Mouse (Mus musculus) adrenal gland, postnatal 36 days (tissue): ENCODE data around the gene Hivep1. TPM values are rescaled to one million over a fixed set of nuclear protein-coding genes. Genes with fewer than 3 reads are reported as not detected.
A peak's percentile ranks its signal among the peaks of the same experiment; 100 is the strongest.

Experiments
- DNase-seq, 2 experiments: peaks; one replicate each; pipeline ENCODE4 v3.0.0; 2021; ENCODE audit warnings: mixed read lengths in 1 of 2
- total RNA-seq, 2 experiments: library from RNA; stranded (reverse); gene quantifications; 2 replicates each; pipeline ENCODE4 v1.2.3; 2021

The Hivep1 gene
- total RNA-seq, 2 experiments from 2014 or later: 21.5 to 29.1 TPM

DNA sequence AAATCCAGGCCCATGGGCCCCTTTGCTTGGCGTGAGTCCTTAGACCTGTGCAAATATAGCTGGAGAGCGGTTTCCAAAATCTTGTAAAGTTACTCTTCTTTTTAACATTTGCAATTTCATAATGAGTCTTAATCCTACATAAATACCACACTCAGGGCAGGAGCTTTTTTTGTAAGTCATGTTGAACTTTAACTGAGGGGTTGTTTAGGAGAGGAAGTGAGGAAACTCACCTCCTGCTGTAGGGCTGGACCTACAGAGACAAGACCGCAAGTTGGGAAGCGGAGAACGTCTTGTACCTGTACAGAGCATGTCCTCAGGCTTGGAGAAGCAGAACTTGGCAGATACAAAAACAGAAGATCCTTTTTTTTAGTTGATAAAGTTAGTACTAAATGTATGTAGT is 23.7 kb downstream of the Hivep1 start:
- DNase-seq: no peak

DNA sequence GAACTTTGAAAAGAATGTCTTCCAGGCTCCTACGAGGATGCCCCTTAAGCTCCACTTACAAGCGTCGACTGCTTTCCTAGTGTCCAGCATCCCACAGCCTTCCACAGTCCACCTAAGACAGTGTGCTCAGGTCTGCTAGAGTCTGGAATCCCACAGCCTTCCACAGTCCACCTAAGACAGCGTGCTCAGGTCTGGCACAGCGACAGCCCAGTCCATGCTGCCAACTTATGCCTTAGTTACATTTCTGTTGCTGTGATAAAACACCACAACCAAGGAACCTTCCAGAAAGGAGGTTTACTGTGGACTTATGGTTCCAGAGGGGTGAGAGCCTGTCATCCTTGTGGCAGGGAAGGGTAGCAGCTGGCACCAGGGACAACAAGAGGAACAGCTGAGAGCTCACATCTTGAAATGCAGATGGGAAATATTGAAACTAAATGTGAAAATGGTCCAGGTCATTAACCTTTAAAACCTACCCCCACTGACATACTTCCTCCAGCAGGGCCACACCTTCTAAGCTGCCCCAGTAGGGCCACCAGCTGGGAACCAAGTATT is 25.0 kb downstream of the Hivep1 start:
- no peak for DNase-seq

DNA sequence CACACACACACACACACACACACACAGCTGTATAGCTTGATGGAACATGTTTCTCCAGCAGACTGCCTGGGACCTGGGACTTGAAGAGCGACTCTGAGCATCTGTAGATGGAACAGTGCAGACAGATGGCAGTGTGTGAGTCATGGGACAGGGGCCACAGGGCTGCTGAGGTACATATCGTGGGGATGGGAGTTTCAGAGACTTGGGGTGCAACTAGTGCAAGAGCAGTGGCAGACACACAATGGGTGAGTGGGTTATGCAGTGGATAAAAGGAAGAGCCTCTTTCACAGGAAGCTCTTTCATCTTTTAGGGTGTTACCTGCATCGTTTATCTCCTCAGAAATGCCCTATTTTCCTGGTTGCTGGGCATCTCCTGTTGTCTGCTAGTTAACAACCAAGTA is 25.8 kb downstream of the Hivep1 start:
- DNase-seq: no peak

DNA sequence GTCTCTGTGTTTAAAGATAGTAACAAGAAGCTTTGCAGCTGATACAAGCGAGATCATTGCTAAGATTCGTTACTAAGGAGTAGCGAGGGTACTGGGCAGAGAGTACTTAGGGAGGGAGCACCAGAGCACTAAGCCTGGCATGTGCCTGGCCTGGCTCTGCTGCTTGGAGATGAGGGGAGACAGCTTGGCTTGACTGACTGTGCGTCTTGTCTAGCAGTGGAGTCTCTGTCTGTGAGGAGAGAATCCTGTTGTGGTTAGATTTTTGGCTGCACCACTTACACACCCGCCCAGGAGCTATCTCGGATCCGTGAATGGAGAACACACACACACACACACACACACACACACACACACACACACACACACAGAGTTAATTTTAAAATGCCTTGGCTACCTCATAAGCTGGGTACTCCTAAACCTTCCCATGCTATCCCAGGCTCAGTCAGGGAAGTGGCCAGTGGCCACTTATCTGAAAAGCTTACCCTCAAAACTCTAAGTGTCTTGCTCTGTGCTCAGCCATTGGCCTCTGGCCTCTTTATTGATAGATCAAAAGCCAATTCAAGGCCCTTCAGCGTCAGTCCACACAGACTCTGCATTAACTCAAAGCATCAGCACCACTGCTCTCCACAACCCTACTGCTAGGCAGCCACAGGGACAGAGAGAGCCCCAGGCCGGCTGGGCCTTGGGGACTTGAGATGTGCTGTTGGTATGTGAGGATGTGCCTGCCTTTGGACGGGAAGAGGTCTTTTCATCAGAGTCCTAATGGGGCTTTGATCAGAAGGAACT is 28.5 kb downstream of the Hivep1 start:
- DNase-seq: no peak

DNA sequence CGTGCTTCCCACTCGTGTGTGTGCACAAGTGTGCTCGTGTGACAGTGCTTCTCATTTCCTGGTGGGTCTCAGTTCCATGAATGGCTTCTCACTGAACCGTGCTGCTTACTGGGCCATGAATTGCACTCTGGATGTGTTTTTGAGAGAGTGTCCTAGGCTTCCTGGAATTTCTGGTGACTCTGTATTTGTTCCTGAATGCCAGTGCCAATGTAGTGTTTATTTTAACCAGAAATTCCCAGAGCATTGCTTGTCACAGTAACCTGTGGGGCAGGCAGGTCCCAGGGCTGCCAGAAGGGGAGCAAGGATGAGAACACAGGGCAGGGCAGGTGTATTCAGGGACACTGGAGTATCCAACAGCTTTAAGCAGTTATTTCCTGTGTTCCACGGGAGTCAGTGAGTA is 36.5 kb downstream of the Hivep1 start:
- no peak for DNase-seq

DNA sequence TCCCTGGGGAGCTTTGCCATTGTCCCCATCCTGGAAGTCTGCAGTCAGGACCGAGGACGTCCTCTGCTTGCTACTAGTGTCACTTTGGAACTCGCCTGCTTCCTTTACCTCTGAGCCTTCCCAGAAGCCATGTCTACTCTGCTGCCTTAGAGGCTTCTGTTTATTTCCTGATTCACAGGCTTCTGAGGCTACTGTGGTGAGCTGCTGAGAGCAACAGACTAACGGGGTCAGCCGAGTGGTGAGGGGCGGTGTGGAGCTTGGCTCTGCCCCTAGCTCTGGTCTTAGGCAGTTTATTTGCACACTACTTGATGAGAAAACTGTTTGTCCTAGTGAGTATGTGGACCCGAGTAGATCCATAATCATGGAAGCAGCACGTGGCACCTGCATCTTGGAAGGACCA is 37.2 kb downstream of the Hivep1 start:
- no peak for DNase-seq

DNA sequence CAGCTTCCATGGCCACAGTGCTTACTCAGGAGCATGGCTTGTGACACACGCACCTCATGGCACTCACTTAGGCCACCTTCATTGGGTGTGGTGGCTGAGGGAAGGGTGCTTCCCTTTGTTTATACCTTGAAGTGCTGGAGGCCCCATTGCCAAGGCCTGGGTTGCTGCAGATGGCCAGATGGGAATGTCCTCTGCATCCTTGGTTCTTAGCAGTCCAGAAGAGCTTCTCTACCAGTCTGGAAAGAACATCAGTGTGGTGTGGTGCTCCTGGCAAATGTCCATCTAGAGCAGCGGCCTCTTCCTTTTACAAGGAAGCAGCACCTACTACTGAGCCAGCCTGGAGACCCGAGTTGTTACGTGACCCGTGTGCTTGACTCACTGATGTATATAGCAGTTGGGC is 38.9 kb downstream of the Hivep1 start:
- DNase-seq: no peak

DNA sequence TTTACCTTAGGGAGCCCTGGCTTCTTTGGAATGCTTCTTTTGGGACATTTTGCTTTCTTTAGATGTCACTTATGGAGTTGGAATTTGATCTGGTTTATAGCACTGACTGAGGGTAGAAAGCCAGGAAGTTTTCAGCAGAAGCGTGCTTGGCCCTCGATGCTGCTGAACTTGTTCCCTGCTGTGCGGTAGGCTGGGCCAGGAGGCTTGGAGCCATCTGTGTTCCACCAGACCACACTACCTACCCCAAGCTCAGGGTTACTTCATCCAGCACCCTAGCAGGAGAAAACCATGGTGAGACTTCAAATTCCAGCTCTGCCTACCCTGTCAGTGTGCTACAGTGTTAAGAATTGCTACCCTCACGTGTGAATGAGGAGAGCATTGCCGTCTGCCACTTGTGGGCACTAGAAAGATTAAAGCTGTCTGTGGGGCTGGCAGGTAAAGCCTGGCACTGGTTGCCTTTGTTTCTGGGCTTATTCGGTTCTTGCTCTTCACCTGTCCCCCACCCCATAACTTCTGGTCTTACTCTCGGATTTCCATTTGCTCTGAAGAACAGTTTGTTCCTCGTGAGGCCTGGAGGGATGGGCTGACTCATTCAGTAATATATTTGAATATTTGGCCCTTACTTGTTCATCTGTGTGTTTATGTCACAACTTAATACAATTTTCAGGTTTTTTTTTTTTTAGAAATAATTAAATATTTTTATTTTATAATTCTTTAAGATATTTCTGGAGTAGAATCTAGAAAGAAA is 40.7 kb downstream of the Hivep1 start:
- DNase-seq: no peak

DNA sequence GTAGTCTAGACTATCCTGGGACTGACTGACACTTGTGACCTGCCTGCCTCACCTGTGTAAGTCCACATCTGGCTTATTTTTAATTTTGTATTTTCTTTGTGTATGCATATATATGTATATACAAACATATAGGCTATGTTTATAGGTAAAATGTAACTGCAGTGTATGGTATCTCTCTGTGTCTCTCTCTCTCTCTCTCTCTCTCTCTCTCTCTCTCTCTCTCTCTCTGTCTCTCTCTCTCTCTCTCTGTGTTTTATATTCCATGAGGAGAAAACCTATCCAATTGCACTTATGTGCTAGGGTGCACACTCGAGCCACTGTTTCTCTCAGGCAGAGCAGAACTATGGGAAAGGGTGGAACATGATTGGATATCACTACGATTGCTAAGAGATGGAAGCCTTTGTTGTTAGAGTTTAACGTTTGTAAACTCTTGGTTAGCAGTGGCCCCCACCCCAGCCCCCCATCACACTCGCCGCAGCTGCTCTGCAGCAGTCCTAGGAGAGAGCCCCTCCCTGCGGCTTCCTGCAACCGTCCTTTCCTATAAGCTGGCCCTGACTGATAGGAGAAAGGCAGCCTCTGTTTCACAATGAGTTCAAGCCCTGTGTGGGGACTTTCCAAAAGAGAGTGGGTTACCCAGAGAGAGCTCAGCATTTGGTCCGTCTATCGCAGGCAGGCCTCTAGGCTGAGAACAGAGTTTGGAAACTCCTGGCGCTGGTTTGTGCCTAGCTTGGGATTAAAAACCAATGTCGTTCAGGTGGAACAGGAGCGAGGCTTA is 41.6 kb downstream of the Hivep1 start:
- DNase-seq: no peak

DNA sequence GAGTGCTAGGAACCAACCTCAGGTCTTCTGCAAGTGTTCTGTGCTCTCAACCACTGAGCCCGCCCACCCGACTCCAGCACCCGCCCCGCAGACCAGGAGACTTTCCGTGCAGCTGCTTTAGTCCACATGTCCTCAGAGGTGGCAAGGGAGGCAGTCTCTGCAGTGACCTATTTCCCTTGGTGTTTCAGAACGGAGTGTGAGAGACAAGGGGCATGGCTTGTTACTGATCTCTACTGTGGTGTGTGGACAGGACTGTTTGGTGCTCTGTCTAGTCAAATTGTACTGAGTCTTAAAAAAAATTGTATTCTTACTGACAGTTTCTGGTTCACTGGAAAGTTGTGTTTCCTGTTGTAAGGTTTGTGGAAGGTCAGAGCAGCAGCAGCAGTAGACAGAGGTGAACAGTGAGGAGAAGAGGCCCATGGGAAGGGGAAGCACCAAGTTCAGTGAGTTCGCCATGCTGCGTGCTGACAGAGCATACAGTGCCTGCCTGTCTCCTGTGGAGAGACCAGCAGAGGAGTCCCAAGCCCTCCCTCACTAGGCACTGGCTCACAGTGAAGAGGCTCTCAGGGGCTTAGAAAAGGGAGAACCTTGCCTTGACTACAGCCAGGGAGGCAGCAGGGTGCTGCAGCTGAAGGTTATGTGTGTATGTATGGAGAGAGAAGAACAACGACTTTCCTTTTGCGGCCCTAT is 44.1 kb downstream of the Hivep1 start:
- no peak for DNase-seq

DNA sequence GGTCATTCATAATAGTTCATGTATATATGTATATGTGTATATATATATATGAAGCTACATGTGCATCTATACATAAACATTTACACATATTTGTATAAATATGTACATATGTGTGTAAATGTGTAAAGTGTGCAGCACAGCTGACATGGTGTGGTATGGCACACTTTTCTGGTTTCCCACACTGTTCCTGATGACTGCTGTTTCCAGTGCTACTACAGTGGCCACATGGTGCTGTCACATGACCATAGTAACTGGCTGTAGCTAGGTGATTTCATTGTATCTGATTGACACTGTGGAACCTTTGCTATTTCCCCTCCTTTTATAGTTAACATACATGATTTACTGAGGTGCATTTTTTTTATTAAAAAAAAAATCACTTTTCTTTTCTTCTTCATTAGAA is 45.3 kb downstream of the Hivep1 start:
- DNase-seq: no peak

DNA sequence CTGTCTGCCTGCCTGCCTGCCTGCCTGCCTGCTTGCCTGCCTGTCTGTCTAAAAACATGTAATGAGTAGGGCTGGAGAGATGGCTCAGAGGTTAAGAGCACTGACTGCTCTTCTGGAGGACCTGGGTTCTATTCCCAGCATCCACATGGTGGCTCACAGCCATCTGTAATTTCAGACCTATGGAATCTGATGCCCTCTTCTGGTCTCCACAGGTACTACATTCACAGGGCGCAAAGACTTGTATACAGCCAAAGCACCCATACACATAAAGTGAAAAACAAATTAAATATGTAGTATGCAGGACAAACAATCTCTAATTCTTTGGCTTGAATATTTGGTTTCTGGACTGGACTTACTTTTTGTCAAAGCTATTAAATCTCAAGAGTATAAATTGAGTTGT is 46.7 kb downstream of the Hivep1 start:
- no peak for DNase-seq

DNA sequence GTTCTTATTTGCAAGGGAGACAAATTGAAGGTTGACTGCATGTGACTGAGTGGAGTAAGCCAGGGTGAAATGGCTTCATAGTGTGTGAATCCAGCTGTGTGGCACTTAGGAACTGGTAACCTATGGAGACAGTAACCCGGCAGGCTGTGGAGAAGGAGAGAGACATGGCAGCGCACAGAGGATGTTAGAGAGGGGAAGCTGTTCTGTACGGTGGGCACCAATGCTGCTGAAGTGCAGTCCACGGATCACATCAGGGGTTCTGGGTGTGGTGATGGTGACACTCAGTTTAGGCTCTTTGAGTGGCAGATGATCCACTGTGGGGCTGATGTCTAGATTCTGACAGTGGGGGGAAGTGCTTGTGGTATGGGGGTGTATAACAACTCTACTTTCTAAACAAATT is 47.7 kb downstream of the Hivep1 start:
- DNase-seq: no peak

DNA sequence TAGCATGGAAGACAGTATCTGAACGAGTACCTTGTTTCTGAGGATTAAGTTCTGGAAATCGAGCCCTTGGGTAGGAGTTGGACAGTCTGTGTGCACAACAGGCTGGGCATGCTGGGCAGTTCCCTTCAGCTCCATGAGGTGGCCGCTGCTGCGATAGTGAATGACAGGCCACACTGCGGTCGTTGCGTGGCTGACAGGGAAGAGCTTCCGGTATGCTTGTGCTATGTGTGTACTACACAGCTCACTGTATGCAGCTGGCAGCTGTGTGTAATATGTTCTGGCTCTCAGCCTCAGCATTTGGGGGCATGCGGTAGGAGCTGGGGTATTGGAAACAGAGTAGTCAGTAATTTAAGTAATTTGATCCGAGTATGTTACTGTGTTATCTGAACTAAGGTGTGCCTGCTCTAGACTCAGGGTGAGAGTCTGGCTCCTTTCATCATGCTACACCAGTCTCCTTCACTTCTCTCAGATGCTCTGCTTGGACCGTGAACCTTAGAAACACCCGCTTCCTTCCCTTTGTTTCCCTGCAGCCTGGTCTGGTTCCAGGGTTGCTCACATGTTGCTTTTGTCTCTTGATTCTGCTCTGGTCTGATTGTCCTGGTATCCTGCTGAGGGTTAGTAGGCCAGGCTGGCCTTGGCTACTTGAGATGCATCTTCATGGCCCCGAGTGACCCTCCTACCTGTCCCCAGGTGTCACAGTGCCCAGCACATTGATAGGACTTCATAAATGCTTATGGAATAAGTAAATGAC is 49.8 kb downstream of the Hivep1 start:
- peak; percentile 16 for DNase-seq

DNA sequence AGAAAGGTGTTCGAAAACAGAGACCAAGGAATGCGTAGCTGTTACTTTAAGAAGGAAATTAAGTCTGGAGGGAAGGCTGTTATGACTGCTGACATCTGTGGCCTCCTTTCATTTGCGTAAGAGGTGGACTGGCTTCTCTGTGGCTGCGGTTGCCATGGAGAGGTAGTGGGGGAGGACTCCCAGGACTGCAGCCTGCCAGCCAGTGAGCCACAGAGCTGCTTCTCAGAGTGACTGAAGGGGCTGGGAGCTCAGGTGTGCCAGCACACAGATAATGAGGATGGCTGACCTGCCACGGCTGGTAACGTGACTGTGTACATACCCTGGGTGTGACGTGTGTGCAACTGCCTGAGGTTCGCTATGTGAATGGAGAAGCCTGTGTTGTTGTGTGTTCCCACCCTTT is 51.2 kb downstream of the Hivep1 start:
- DNase-seq: peak; percentile 76 to 79

DNA sequence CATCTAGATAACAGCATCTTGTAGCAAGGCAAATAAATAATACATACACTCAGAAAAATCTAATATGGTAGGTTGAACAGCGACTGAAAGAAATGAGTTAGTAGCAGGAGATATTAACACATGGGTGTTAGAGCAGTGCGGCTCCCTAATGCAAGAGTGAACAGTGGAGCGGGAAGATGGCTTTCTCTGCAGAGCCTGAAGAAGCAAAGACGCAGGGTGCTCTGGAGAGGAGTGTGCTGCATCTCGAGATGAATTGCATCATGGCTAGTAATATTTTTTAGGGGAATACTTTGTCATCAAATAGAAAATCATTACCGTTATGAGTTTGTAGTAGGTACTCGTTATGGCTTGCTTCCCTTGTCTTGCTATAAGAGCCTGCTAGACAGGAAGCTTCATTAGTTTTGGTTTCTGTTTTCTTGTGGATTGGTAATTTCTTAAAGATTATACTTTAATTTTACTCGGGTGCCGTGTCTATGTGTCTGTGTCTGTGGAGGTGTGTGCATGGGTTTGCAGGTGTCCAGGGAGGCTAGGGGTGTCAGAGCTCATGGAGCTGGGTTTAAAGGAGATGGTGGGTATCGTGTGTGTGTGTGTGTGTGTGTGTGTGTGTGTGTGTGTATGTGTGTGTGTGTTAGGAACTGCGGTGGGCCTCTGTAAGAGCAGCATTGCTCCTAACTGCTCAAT is 51.8 kb downstream of the Hivep1 start:
- no peak for DNase-seq

DNA sequence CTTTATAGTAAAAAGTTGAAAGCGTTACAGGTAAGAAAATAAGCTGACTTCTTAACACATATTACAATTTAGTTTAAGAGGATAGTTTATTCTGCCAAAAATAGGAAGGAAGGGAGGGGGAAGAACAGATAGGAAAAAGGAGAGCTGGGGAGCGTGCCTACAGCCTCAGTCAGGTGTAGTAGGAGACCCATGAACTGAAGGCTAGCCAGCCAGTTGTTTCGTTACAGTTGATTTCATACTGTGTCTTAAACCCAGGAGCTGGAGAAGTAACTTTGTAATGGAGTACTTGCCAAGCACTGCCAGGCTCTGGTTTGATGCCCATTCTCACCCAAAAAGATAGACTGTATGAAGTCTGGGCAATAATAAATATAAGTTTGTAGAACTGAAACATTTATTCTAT is 52.5 kb downstream of the Hivep1 start:
- no peak for DNase-seq

DNA sequence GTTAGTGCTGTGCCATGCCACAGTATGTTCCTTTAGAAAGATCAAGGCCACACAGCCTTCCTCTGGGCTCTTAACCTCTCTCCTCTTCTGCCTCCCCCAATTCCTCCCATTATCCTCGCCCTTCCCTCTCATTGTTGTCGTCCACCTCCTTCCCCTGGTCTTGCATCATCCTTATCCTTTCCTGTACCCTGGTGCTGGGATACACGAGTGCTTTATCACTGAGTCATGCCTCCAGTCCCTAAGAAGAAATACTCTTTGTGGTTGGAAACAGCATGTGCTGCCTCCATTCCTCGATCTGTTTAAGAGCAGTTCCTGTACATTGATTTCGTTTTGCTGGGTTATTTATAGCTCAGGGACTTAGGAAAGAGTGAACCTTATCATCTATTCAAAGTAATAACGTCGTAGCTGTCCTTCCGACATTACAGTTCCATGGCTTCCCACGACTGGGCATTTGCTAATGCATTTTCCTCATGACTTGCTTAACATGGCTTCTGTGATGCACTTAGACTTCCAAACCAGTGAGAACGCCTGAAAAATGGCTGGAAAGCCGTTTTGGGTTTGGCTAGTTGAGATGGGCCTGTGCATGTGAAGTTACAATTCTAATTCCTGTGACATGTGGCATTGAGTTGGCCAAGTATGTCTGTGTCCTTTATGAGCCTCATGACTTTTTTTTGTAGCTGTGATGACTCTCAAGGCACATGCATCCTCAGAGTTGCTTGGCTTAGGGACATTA is 56.8 kb downstream of the Hivep1 start:
- peak in 1 of 2 experiments; percentile 18 for DNase-seq

DNA sequence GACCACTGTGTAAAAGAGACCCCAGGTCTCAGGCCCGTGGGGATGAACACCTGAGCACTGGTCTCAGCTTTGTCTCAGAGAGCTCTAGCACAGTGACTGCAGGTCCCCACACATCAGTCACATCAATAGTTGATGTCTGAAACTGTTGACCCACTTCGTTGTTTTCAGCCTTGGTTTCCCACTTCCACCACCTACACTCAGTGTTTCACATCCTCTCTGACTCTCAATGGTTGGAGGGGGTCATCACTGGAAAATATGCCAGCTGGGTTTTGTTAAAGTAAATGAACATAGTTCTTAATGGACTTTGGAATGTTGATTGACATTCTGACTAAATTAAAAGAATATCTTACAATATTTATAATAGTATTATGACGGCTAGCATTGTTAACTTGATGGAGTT is 58.6 kb downstream of the Hivep1 start:
- no peak for DNase-seq

DNA sequence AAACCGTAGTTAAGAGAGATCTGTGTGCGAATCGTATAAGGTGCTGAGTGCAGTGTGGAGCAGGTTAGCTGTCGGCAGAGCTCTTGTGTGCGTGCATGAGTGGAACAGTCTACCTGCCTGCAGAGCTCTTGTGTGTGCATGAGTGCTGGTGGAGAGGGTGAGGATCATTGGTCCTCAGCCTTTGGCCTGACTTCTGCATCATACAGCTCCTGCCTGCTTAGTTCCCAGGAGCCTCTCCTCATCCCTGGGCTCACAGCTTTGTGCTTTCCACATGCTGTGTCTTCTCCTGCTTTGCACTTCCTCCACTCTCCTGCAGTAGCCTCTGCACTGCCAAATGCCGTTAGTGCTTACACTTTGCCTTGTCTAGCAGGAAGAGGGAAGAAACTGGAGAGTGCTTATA is 60.2 kb downstream of the Hivep1 start:
- DNase-seq: no peak
